7 mouse cellular contexts compared by ENCODE assay signal in the genomic region with DNA sequence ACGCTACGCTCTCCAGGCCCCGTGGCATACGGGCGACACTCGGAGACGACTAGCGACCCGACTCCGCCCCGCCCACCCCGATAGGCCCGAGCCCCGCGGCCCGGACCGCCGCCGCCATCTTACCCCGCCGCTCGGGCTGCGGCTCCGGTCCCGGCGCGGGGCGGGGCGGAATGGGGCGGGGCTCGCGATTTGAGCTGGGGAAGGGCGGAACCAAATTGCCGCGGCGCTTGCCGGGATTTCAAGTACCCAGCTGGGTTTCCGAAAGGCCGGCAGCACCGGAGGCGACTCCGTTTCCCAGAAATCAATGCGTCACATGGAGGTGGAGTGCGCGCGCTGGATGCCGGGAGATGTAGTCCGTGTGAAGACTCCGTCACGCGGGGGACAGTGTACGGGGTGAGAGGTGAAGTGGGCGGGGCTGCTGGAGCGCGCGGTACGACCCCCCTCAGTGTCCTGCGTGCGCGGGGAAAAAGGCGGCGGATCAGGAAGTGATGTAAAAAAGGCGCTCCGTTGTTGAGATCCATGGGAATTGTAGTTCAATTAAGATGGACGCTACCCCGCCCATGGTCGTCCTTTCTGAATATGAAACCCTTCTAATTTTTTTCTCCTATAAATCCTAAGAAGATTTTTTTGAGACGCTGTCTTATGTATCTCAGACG. TPM values are rescaled to one million over a fixed set of nuclear protein-coding genes. Genes with fewer than 3 reads are reported as not detected.
DNase-seq lines count a peak whose midpoint lies in the region; ATAC-seq lines count a peak whose summit lies in the region.

Scaf1 (minus strand) TSS at position 407 of the 656 bp plus-strand sequence.

- DNase-seq in adrenal gland, postnatal 14 days, result peak; percentile 99
- DNase-seq in embryonic facial prominence, embryonic 11.5 days (ENCODE audit: low spot score), result peak; percentile 99
- DNase-seq in kidney, adult 11 months, result peak; percentile 100
- DNase-seq in limb, embryonic 10.5 days (ENCODE audit: low spot score), result peak; percentile 99
- peak; percentile 97 for DNase-seq in spleen, adult 12 weeks (ENCODE audit: low spot score)

- WGBS in embryonic facial prominence, embryonic 11.5 days, result under 1% methylated on average over 68 of the region's 69 CpGs
- WGBS in limb, embryonic 10.5 days, result 1% methylated on average over 69 of the region's 69 CpGs
- under 1% methylated on average over 66 of the region's 69 CpGs for WGBS in midbrain, embryonic 13.5 days

- peaks cover 9% of the 10 kb centered on the region for H3K36me3 ChIP-seq in embryonic facial prominence, embryonic 11.5 days (replicated peaks; ENCODE audit: control insufficient read depth, insufficient read depth, low read depth, low read length)
- H3K36me3 ChIP-seq in limb, embryonic 10.5 days, result peaks cover 31% of the 10 kb centered on the region
- peaks cover 29% of the 10 kb centered on the region for H3K36me3 ChIP-seq in midbrain, embryonic 13.5 days

- no peaks in the 10 kb centered on the region for H3K27me3 ChIP-seq in embryonic facial prominence, embryonic 11.5 days (ENCODE audit: control insufficient read depth, insufficient read depth, low read length)
- peaks cover 5% of the 10 kb centered on the region; the same call in 1 of the 2 replicates for H3K27me3 ChIP-seq in limb, embryonic 10.5 days (ENCODE audit: low read depth, poor library complexity, severe bottlenecking)
- H3K27me3 ChIP-seq in midbrain, embryonic 13.5 days, result peaks cover 7% of the 10 kb centered on the region; the same call in 1 of the 2 replicates

- peak within 1 kb of the TSS; percentile 99 for H3K4me3 ChIP-seq in embryonic facial prominence, embryonic 11.5 days (ENCODE audit: low read depth, low read length)
- peak within 1 kb of the TSS; percentile 99 for H3K4me3 ChIP-seq in limb, embryonic 10.5 days
- H3K4me3 ChIP-seq in midbrain, embryonic 13.5 days (replicated peaks), result peak within 1 kb of the TSS; percentile 95

- peaks cover 2% of the 10 kb centered on the region; the same call in 1 of the 2 replicates for H3K4me1 ChIP-seq in embryonic facial prominence, embryonic 11.5 days (ENCODE audit: control insufficient read depth, insufficient read depth, low read length)
- peaks cover 54% of the 10 kb centered on the region for H3K4me1 ChIP-seq in limb, embryonic 10.5 days
- H3K4me1 ChIP-seq in midbrain, embryonic 13.5 days (replicated peaks), result peaks cover 42% of the 10 kb centered on the region

- peak within 1 kb of the TSS; percentile 72 for H3K27ac ChIP-seq in embryonic facial prominence, embryonic 11.5 days (replicated peaks; ENCODE audit: low read depth, low read length)
- H3K27ac ChIP-seq in limb, embryonic 10.5 days, result peak within 1 kb of the TSS; percentile 96
- H3K27ac ChIP-seq in midbrain, embryonic 13.5 days, result peak within 1 kb of the TSS; percentile 80

- peak within 1 kb of the TSS; percentile 96 for H3K9ac ChIP-seq in embryonic facial prominence, embryonic 11.5 days (replicated peaks; ENCODE audit: low read length)
- peak within 1 kb of the TSS; percentile 93 for H3K9ac ChIP-seq in midbrain, embryonic 13.5 days (replicated peaks)

- peak within 1 kb of the TSS; percentile 71 for H3K4me2 ChIP-seq in embryonic facial prominence, embryonic 11.5 days (ENCODE audit: low read depth, low read length)
- H3K4me2 ChIP-seq in midbrain, embryonic 13.5 days (replicated peaks), result peak within 1 kb of the TSS; percentile 89

- ATAC-seq in embryonic facial prominence, embryonic 11.5 days (replicated peaks; ENCODE audit: insufficient number of reproducible peaks, low FRiP score, low TSS enrichment, low read depth), result peak; percentile 84
- ATAC-seq in granulocyte monocyte progenitor cell, adult 5-6 weeks (replicated peaks; ENCODE audit: poor library complexity, severe bottlenecking), result peak; percentile 64
- peak; percentile 92 for ATAC-seq in midbrain, embryonic 13.5 days

- no peaks in the 10 kb centered on the region for H3K9me3 ChIP-seq in embryonic facial prominence, embryonic 11.5 days (replicated peaks; ENCODE audit: control insufficient read depth, low read length)
- no peaks in the 10 kb centered on the region for H3K9me3 ChIP-seq in limb, embryonic 10.5 days (replicated peaks)
- H3K9me3 ChIP-seq in midbrain, embryonic 13.5 days, result no peaks in the 10 kb centered on the region

RNA-seq across cellular contexts. Expression of gene Scaf1, which starts in this region (rescaled TPM):
- total RNA-seq in adrenal gland, postnatal 14 days (2021), result 76.3 and 77.2 TPM in 2 replicates
- polyA plus RNA-seq in embryonic facial prominence, embryonic 11.5 days (2014; fragmentation: Nextera tagmentation; extraction: Ambion mirVana), result 40.0 and 41.1 TPM in 2 replicates
- total RNA-seq in granulocyte monocyte progenitor cell, adult 5-6 weeks (2014; fragmentation: Nextera tagmentation), result 28.6 and 29.8 TPM in 2 replicates
- total RNA-seq in granulocyte monocyte progenitor cell, adult 5-6 weeks (2017), result 15.7 and 17.8 TPM in 2 replicates
- 47.8 and 50.6 TPM in 2 replicates for polyA plus RNA-seq in limb, embryonic 10.5 days (2016; fragmentation: Nextera tagmentation; extraction: Ambion mirVana)
- polyA plus RNA-seq in midbrain, embryonic 13.5 days (2015; fragmentation: Nextera tagmentation; extraction: Ambion mirVana), result 38.1 and 47.7 TPM in 2 replicates

Comparison
In these comparisons a context has a peak if more than half of its experiments do, and no peak if none do; other contexts are left out.
1. Peak in every context shown above with its lines: DNase-seq, ATAC-seq, H3K4me3 ChIP-seq and H3K27ac ChIP-seq.